Mouse (Mus musculus) E14TG2a.4 (cell line): ENCODE measurements around the gene Wnt16.
"Not testable (repeated sequence)": the region's sequence is repeated elsewhere in the genome, so short reads cannot be mapped to it uniquely, and the experiment has no call there.

Experiments
- H3K27me3 ChIP-seq: 2 replicates; pipeline ENCODE4 v1.6.1; 2014; ENCODE audit warnings: low read length, control low read depth; ENCODE audit not compliant: insufficient read depth
- H3K36me3 ChIP-seq: 2 replicates; pipeline ENCODE4 v1.6.1; 2014; ENCODE audit warnings: low read length, control low read depth; ENCODE audit not compliant: insufficient read depth
- H3K4me1 ChIP-seq: replicated peaks from 2 replicates; pipeline ENCODE4 v1.6.1; 2014; ENCODE audit warnings: low read depth, low read length, control low read depth
- H3K4me3 ChIP-seq: replicated peaks from 2 replicates; pipeline ENCODE4 v1.5.1; 2014; ENCODE audit warnings: mild to moderate bottlenecking, low read length
- H3K9me3 ChIP-seq: 2 replicates; pipeline ENCODE4 v1.6.1; 2014; ENCODE audit warnings: low read length, control low read depth
- CTCF ChIP-seq: conservative IDR thresholded peaks from 2 replicates; pipeline ENCODE4 v1.5.1; 2014; ENCODE audit warnings: low read length
- NANOG ChIP-seq: IDR thresholded peaks from 2 replicates; pipeline ENCODE4 v1.6.1; 2014; ENCODE audit warnings: borderline replicate concordance, low read length, mixed read lengths
- POU5F1 ChIP-seq: IDR thresholded peaks from 2 replicates; pipeline ENCODE4 v1.6.1; 2014; ENCODE audit warnings: low read length, borderline replicate concordance

Wnt16 gene

GRCm38 (mm10) chr6:22288004-22288736, at the start of gene Wnt16:
Wnt16 (plus strand) TSS chr6:22288227.
- TF ChIP-seq CTCF, result no peak
- TF ChIP-seq POU5F1, result no peak
- no peak for TF ChIP-seq NANOG
- peak within 1 kb of the TSS; percentile 76 for H3K4me3 ChIP-seq
- peaks cover 48% of the 10 kb centered on the region for H3K27me3 ChIP-seq
- peaks cover 32% of the 10 kb centered on the region for H3K4me1 ChIP-seq
- no peaks in the 10 kb centered on the region for H3K36me3 ChIP-seq
- H3K9me3 ChIP-seq, result no peaks in the 10 kb centered on the region

- Histone ChIP-seq H3K27me3 (no peaks in the 10 kb centered on the region), H3K4me1 (no peaks in the 10 kb centered on the region), H3K4me3 (no peak overlapping the region), H3K9me3 (no peaks in the 10 kb centered on the region), H3K36me3 (no peaks in the 10 kb centered on the region)
- TF ChIP-seq POU5F1, result no peak
- TF ChIP-seq NANOG, result no peak
- no peak for TF ChIP-seq CTCF
These were observed 44.7 kb upstream of the Wnt16 start for GRCm38 (mm10) chr6:22243321-22243720.

DNA sequence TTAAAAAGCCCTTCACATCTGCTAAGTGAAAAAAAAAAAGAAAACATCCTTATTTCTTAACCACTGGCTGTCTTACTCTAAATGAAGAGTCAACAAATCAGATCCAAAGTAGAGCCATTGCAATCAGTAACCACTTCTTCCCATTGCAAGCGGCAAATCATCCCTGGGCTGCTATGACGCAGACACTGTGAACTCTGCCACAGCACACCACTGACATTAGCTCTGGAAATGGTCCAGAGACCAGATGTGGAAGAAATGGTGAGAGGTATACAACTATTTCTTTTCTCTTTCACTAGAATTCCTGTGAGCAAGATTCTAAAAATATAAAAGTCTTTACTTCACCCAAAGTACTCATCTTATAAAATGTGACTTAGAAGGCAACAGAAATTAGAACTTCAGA, 41.3 kb upstream of the Wnt16 start:
- no peaks in the 10 kb centered on the region for H3K36me3 ChIP-seq
- TF ChIP-seq CTCF (no peak), NANOG (no peak), POU5F1 (no peak)
- H3K4me3 ChIP-seq, result no peak overlapping the region
- no peaks in the 10 kb centered on the region for H3K9me3 ChIP-seq
- H3K4me1 ChIP-seq, result no peaks in the 10 kb centered on the region
- H3K27me3 ChIP-seq, result no peaks in the 10 kb centered on the region

- Histone ChIP-seq H3K4me3 (no peak overlapping the region), H3K9me3 (no peaks in the 10 kb centered on the region), H3K27me3 (0 out of 2 replicates have a peak, but pooled peaks cover 3% of the 10 kb centered on the region), H3K36me3 (no peaks in the 10 kb centered on the region), H3K4me1 (no peaks in the 10 kb centered on the region)
- TF ChIP-seq POU5F1 (no peak), CTCF (no peak), NANOG (no peak)
These were observed 29.2 kb upstream of the Wnt16 start for GRCm38 (mm10) chr6:22258784-22259183.

DNA sequence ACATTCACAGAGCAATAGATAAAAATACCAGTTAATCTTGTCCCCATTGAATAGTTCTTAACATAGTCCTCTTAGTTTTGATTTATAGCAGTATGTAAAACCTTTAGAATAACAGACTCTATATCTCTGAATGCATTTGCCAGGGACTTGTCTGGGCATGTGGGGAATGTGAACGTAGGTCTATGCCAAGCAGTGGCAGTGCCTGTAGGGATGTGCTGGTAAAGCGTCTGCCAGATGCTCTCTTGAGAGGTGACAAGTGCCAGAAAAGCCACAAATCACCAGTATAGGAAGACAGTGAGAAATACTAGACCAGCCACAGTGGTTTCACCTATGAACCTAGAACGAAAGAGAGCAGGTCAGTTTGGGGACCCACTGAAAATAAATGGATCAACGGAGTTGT, 25.5 kb upstream of the Wnt16 start:
- TF ChIP-seq NANOG (no peak), POU5F1 (no peak), CTCF (no peak)
- H3K27me3 ChIP-seq, result no peaks in the 10 kb centered on the region
- H3K36me3 ChIP-seq, result no peaks in the 10 kb centered on the region
- no peak overlapping the region for H3K4me3 ChIP-seq
- no peaks in the 10 kb centered on the region for H3K9me3 ChIP-seq
- no peaks in the 10 kb centered on the region for H3K4me1 ChIP-seq

DNA sequence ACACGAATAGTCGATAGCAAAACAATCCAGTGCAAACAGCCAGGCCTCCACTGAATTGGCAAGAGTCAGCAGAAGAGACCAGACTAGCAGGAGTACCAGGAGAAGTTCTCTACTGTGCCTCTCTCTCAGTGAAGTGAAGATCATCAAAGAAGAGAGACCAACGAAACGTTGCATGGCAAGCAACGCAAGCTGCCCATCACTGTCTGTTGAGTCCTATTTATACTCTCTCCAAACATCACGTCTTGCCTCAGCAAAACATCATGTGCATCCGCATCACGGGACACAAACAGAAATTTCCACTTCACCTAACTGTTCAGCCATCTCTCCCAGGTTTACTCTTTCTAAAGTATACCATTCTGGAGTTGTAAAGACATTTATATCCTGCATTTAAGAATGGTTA, 23.9 kb upstream of the Wnt16 start:
- not testable (repeated sequence) for H3K27me3 ChIP-seq, H3K4me1 ChIP-seq, H3K4me3 ChIP-seq, H3K9me3 ChIP-seq, H3K36me3 ChIP-seq

- H3K4me1 ChIP-seq, result no peaks in the 10 kb centered on the region
- no peaks in the 10 kb centered on the region for H3K27me3 ChIP-seq
- no peak overlapping the region for H3K4me3 ChIP-seq
- no peaks in the 10 kb centered on the region for H3K9me3 ChIP-seq
- no peak for TF ChIP-seq NANOG
- H3K36me3 ChIP-seq, result no peaks in the 10 kb centered on the region
These were observed 22.0 kb upstream of the Wnt16 start for GRCm38 (mm10) chr6:22266018-22266417.

DNA sequence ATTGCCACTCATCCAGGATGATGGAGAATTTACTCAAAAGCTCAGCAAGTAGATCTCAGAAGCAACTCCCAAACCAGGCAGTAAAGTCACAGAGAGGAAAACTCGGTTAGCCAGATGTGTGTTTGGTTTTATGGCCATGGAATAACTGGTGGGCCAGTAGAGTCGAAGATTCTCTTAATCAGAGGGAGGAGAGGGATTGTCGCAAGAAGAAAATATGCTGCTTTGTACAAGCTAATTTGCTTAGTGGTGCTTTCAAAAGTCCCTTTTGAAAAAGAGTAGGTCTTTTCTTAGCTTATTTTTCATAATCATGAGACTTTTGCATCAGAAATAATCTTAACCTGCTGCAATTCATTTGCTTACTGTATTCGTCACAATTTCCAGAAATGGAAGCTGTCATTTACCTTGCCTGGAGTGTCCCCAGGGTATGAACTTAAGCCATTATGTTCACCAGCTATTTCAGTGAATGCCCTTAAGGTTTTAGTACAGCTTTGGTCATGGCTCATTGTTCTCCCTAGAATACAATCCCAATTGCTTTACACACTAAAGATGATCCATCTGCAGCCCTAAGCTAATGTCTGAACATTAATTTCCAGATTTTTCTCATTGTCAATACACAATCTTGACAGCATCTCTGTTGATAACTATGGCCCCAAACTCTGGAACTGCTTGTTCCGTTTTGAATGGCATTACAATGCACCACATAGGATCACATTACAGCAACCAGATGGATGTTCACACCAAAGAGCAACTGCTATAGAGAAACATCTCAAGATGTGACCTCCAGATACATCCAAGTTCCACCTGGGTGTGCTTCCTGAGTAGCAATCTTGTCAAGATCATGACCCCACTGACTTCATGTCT, 20.0 kb upstream of the Wnt16 start:
- H3K4me1 ChIP-seq, result no peaks in the 10 kb centered on the region
- no peaks in the 10 kb centered on the region for H3K27me3 ChIP-seq
- H3K4me3 ChIP-seq, result no peak overlapping the region
- no peaks in the 10 kb centered on the region for H3K9me3 ChIP-seq
- TF ChIP-seq CTCF (no peak), NANOG (no peak), POU5F1 (no peak)
- H3K36me3 ChIP-seq, result no peaks in the 10 kb centered on the region

GRCm38 (mm10) chr6:22268677-22269076, 19.4 kb upstream of the Wnt16 start:
- Histone ChIP-seq H3K4me3 (no peak overlapping the region), H3K27me3 (no peaks in the 10 kb centered on the region), H3K4me1 (no peaks in the 10 kb centered on the region), H3K36me3 (no peaks in the 10 kb centered on the region), H3K9me3 (no peaks in the 10 kb centered on the region)
- no peak for TF ChIP-seq NANOG
- TF ChIP-seq CTCF, result no peak
- TF ChIP-seq POU5F1, result no peak
